Mouse (Mus musculus): Measurements from ENCODE around the gene 2310033P09Rik. TPM values are rescaled to one million over a fixed set of nuclear protein-coding genes. Genes with fewer than 3 reads are reported as not detected.

2310033P09Rik gene
- polyA plus RNA-seq, 1 experiment from 2014 or later: 24.1 TPM

DNA sequence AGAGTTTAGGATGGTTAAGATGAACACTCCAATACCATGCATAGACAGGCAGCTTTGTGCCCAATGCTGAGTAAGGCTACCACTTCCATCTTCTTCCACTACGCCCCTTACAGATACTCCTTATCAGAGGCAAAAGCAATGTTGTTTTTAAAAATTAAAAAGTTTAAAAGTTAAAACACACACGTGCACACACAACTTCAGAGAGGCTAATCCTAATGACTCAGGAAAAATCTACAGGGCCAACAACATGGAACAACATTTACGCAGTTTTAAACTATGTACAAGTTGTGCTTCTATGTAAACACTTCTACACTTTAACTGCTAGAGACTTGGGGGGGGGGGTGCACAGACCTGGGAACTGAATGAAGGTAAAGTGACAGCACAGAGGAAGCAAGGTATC is 15.9 kb downstream of the 2310033P09Rik start:
- no peak for ATAC-seq
- Histone ChIP-seq H3K27me3 (replicated peaks; ENCODE audit: control insufficient read depth, insufficient read depth, low read length) (no peaks in the 10 kb centered on the region), H3K9me3 (ENCODE audit: control insufficient read depth) (no peaks in the 10 kb centered on the region), H3K4me2 (replicated peaks; ENCODE audit: low read depth) (no peak overlapping the region), H3K36me3 (ENCODE audit: control insufficient read depth, insufficient read depth) (peaks cover 4% of the 10 kb centered on the region; the same call in 1 of the 2 replicates), H3K27ac (ENCODE audit: low read depth, low read length) (no peak overlapping the region), H3K4me1 (replicated peaks; ENCODE audit: control insufficient read depth, insufficient read depth, low read length) (peaks cover 24% of the 10 kb centered on the region; the same call in 1 of the 2 replicates), H3K4me3 (ENCODE audit: low read depth, low read length) (no peak overlapping the region), H3K9ac (ENCODE audit: low read depth, low read length) (no peak overlapping the region)
- TF ChIP-seq CTCF (IDR thresholded peaks at IDR 0.05; ENCODE audit: low read depth): no peak
- 63% methylated on average over 3 of the region's 3 CpGs for WGBS

DNA sequence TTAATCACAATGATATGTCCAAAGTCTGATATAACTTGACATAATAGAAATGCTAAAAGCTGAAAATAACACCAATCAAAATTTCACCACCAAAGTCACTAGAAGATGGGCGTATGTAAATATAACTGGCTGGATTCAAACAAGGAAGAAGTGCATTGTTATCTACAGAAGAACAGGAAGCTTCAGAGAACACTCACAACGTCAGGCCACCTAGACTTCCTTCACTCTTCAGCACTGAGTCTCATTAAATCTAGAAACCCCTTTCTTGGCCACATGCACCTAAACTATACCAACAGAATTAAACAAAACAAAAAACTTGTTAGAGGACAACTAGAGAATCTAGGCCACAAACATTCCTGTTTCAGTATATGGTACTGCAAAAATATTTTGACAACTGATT is 16.3 kb downstream of the 2310033P09Rik start:
- Histone ChIP-seq H3K9me3 (ENCODE audit: control insufficient read depth) (no peaks in the 10 kb centered on the region), H3K36me3 (ENCODE audit: control insufficient read depth, insufficient read depth) (peaks cover 4% of the 10 kb centered on the region; the same call in 1 of the 2 replicates), H3K4me3 (ENCODE audit: low read depth, low read length) (no peak overlapping the region), H3K4me1 (replicated peaks; ENCODE audit: control insufficient read depth, insufficient read depth, low read length) (peaks cover 24% of the 10 kb centered on the region; the same call in 1 of the 2 replicates), H3K27me3 (replicated peaks; ENCODE audit: control insufficient read depth, insufficient read depth, low read length) (no peaks in the 10 kb centered on the region), H3K27ac (ENCODE audit: low read depth, low read length) (no peak overlapping the region), H3K4me2 (replicated peaks; ENCODE audit: low read depth) (no peak overlapping the region; the same call in 1 of the 2 replicates), H3K9ac (ENCODE audit: low read depth, low read length) (no peak overlapping the region)
- ATAC-seq: no peak
- 25% methylated on average over 2 of the region's 2 CpGs for WGBS
- TF ChIP-seq CTCF (IDR thresholded peaks at IDR 0.05; ENCODE audit: low read depth): no peak

DNA sequence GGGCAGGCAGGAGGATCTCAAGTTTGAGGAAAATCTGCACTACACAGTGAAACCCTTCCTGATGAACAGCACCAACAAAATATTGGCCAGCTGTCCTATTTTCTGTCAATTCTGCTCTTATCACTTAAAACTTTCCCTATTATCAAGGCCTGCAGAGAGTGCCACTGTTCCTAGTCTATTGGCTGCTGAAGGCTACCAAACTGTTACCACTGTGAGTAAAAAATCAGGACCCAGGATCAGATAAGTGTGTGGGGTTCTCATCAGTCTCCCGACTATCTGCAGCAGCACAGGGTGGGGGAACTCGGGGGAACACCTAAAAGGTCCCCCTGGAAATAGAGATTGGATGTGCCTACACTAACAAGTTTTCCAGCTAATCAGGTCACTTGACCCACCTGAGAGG is 17.0 kb downstream of the 2310033P09Rik start:
- ATAC-seq: no peak
- WGBS: 43% methylated on average over 2 of the region's 2 CpGs
- H3K27ac ChIP-seq (ENCODE audit: low read depth, low read length): no peak overlapping the region; the same call in 1 of the 2 replicates
- H3K27me3 ChIP-seq (replicated peaks; ENCODE audit: control insufficient read depth, insufficient read depth, low read length): no peaks in the 10 kb centered on the region
- H3K4me1 ChIP-seq (replicated peaks; ENCODE audit: control insufficient read depth, insufficient read depth, low read length): peaks cover 24% of the 10 kb centered on the region; the same call in 1 of the 2 replicates
- H3K9ac ChIP-seq (ENCODE audit: low read depth, low read length): no peak overlapping the region
- H3K4me3 ChIP-seq (ENCODE audit: low read depth, low read length): peak overlapping the region; percentile 4; the same call in 1 of the 2 replicates
- peak overlapping the region; percentile 74 for H3K4me2 ChIP-seq (replicated peaks; ENCODE audit: low read depth)
- H3K9me3 ChIP-seq (ENCODE audit: control insufficient read depth): no peaks in the 10 kb centered on the region
- no peak for TF ChIP-seq CTCF (IDR thresholded peaks at IDR 0.05; ENCODE audit: low read depth)
- H3K36me3 ChIP-seq (ENCODE audit: control insufficient read depth, insufficient read depth): peaks cover 4% of the 10 kb centered on the region; the same call in 1 of the 2 replicates

DNA sequence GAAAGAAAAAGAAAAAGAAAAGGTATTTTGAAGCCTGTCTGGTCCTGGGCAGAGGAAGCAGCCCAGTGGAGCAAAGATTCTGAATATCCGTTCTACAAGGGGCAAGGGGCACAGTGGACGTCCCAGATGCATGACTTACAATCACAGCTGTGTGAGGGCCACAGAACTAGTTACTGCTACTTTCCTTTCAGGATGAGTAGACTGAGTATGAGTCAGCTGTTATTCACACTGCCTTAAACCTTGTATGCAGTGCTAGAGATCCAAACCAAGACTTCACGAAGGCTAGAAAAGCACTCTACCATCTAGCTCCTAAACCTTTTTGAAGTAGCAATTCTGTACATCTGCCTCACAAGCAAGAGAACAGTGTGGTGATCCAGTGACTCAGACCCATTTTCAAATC is 18.1 kb downstream of the 2310033P09Rik start:
- no peaks in the 10 kb centered on the region for H3K27me3 ChIP-seq (replicated peaks; ENCODE audit: control insufficient read depth, insufficient read depth, low read length)
- H3K9ac ChIP-seq (ENCODE audit: low read depth, low read length): 0 out of 2 replicates have a peak overlapping the region, but pooled peaks have one; percentile 100
- H3K4me3 ChIP-seq (ENCODE audit: low read depth, low read length): peak overlapping the region; percentile 99
- H3K27ac ChIP-seq (ENCODE audit: low read depth, low read length): peak overlapping the region; percentile 1
- peaks cover 24% of the 10 kb centered on the region; the same call in 1 of the 2 replicates for H3K4me1 ChIP-seq (replicated peaks; ENCODE audit: control insufficient read depth, insufficient read depth, low read length)
- H3K36me3 ChIP-seq (ENCODE audit: control insufficient read depth, insufficient read depth): peaks cover 4% of the 10 kb centered on the region; the same call in 1 of the 2 replicates
- H3K4me2 ChIP-seq (replicated peaks; ENCODE audit: low read depth): peak overlapping the region; percentile 74
- ATAC-seq: no peak
- 10% methylated on average over 3 of the region's 3 CpGs for WGBS
- H3K9me3 ChIP-seq (ENCODE audit: control insufficient read depth): no peaks in the 10 kb centered on the region
- TF ChIP-seq CTCF (IDR thresholded peaks at IDR 0.05; ENCODE audit: low read depth): no peak

DNA sequence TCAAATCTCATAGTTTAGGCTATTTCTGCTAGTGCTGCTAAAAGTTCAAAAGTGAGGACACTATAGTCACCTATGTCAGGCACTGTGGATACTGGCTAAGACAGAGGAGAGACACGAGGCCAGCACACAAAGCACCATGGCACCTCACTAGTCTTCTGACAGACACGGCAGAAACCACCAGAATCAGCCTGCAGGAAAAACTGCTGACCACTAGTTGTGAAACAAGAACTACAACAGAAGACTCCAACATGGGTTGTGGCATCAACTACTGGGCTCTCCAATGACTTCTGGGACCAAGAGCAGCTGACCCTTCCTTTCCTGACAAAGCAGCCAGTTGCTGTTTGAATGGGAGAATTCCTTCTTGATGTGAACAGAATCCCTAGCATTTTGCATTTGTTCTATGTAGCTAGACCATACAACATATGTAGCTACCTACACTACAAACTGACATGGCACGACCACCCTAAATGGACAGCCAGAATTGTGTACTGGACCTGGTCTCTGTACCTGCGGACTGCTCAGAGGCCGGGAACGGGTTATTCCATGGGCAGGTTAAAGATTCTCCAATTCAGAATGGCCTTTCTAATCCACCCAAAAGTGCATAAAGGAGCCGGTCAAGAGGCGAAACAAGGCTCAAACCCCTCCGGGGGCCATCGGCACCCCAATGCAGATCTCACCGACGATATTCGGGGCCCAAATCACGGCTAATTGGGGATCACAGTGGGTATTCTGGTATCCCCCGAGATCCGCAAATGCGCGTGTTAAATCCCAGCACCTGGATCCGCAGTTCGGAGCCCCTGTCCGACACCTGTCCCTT is 18.9 kb downstream of the 2310033P09Rik start:
- H3K9me3 ChIP-seq (ENCODE audit: control insufficient read depth): no peaks in the 10 kb centered on the region
- peaks cover 4% of the 10 kb centered on the region; the same call in 1 of the 2 replicates for H3K36me3 ChIP-seq (ENCODE audit: control insufficient read depth, insufficient read depth)
- no peak for TF ChIP-seq CTCF (IDR thresholded peaks at IDR 0.05; ENCODE audit: low read depth)
- peak overlapping the region; percentile 74 for H3K4me2 ChIP-seq (replicated peaks; ENCODE audit: low read depth)
- no peak for ATAC-seq
- peak overlapping the region; percentile 100 for H3K27ac ChIP-seq (ENCODE audit: low read depth, low read length)
- no peaks in the 10 kb centered on the region for H3K27me3 ChIP-seq (replicated peaks; ENCODE audit: control insufficient read depth, insufficient read depth, low read length)
- H3K4me1 ChIP-seq (replicated peaks; ENCODE audit: control insufficient read depth, insufficient read depth, low read length): peaks cover 17% of the 10 kb centered on the region; the same call in 1 of the 2 replicates
- H3K9ac ChIP-seq (ENCODE audit: low read depth, low read length): peak overlapping the region; percentile 100
- 1% methylated on average over 21 of the region's 21 CpGs for WGBS
- H3K4me3 ChIP-seq (ENCODE audit: low read depth, low read length): peak overlapping the region; percentile 99

DNA sequence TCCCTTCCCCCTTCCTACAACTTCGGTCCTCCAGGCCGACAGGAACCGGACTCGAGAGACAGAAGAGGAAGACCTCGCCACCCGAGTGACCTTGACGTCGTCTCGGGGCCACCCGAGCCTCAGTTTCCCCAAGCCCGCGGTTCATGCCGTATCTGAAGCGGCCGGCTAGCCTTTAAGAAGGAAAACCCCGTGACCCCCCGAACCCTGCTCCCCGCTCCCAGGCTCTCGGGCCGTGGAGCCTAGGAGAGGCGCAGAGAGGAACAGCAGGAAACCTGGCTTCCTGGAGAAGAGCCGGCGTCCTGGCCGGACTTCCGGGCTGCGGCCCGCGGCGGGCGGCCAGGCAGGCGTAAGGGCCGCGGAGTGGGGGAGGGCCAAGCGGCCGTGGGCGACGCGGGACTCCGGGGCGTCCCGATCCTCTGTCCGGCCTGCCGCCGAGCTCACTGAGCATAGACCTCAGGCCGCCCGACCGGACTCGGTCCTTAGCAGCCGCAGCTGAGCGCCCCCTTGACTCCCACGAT is 19.5 kb downstream of the 2310033P09Rik start:
- H3K4me2 ChIP-seq (replicated peaks; ENCODE audit: low read depth): peak overlapping the region; percentile 74
- peak overlapping the region; percentile 100 for H3K27ac ChIP-seq (ENCODE audit: low read depth, low read length)
- no peaks in the 10 kb centered on the region for H3K9me3 ChIP-seq (ENCODE audit: control insufficient read depth)
- peaks cover 12% of the 10 kb centered on the region; the same call in 1 of the 2 replicates for H3K4me1 ChIP-seq (replicated peaks; ENCODE audit: control insufficient read depth, insufficient read depth, low read length)
- peak overlapping the region; percentile 100 for H3K9ac ChIP-seq (ENCODE audit: low read depth, low read length)
- H3K36me3 ChIP-seq (ENCODE audit: control insufficient read depth, insufficient read depth): peaks cover 4% of the 10 kb centered on the region; the same call in 1 of the 2 replicates
- no peak for TF ChIP-seq CTCF (IDR thresholded peaks at IDR 0.05; ENCODE audit: low read depth)
- peak; percentile 65 for ATAC-seq
- H3K4me3 ChIP-seq (ENCODE audit: low read depth, low read length): peak overlapping the region; percentile 99
- H3K27me3 ChIP-seq (replicated peaks; ENCODE audit: control insufficient read depth, insufficient read depth, low read length): no peaks in the 10 kb centered on the region
- under 1% methylated on average over 49 of the region's 51 CpGs for WGBS

Data from intestine, postnatal 0 days (tissue).